Mouse (Mus musculus) C2C12 (cell line): Measurements from ENCODE around the gene Upf2. TPM values are rescaled to one million over a fixed set of nuclear protein-coding genes. Genes with fewer than 3 reads are reported as not detected.

Experiments
- H3K27me3 ChIP-seq: one replicate; pipeline ENCODE4 v1.6.1; 2011; ENCODE audit not compliant: control insufficient read depth, insufficient read depth, insufficient read length
- H3K36me3 ChIP-seq: one replicate; pipeline ENCODE4 v1.6.1; 2011; ENCODE audit not compliant: control insufficient read depth, insufficient read depth
- H3K4me3 ChIP-seq: one replicate; pipeline ENCODE4 v1.5.1; 2011; ENCODE audit warnings: mild to moderate bottlenecking, control low read depth; ENCODE audit not compliant: poor library complexity, insufficient read depth, severe bottlenecking
- H3K79me2 ChIP-seq: one replicate; pipeline ENCODE4 v1.6.1; 2011; ENCODE audit not compliant: control insufficient read depth, insufficient read depth
- H3K79me3 ChIP-seq: one replicate; pipeline ENCODE4 v1.6.1; 2011; ENCODE audit warnings: low read depth, control low read depth
- H3ac ChIP-seq: one replicate; pipeline ENCODE3; 2011; ENCODE audit warnings: low read depth; ENCODE audit not compliant: control insufficient read depth, insufficient read length
- CEBPB ChIP-seq: IDR thresholded peaks from one replicate; pipeline ENCODE4 v1.6.1; 2011; ENCODE audit warnings: low read depth, mild to moderate bottlenecking, control low read depth, moderate library complexity
- CTCF ChIP-seq: IDR thresholded peaks from one replicate; pipeline ENCODE4 v1.5.1; 2011; ENCODE audit not compliant: control insufficient read depth, insufficient read depth, insufficient read length
- FOSL1 ChIP-seq: IDR thresholded peaks from one replicate; pipeline ENCODE4 v1.8.0; 2011; ENCODE audit warnings: mild to moderate bottlenecking, low read length; ENCODE audit not compliant: poor library complexity, insufficient read depth, severe bottlenecking
- MAX ChIP-seq: IDR thresholded peaks from one replicate; pipeline ENCODE4 v1.6.1; 2011; ENCODE audit warnings: mild to moderate bottlenecking, control low read depth
- MYOD1 ChIP-seq: IDR thresholded peaks from one replicate; pipeline ENCODE4 v1.6.1; 2011; ENCODE audit warnings: low read depth; ENCODE audit not compliant: control insufficient read depth, insufficient read length
- MYOG ChIP-seq: IDR thresholded peaks from one replicate; pipeline ENCODE4 v1.6.1; 2011; ENCODE audit not compliant: control insufficient read depth, insufficient read length; ENCODE audit errors: extremely low read depth
- USF1 ChIP-seq: IDR thresholded peaks from one replicate; pipeline ENCODE4 v1.6.1; 2011; ENCODE audit warnings: low read depth, mild to moderate bottlenecking, control low read depth, moderate library complexity
- polyA plus RNA-seq: library from polyadenylated mRNA; unstranded; fragments of >200 nt; fragmentation: generic; extraction: Trizol; gene quantifications from one replicate; pipeline ENCODE4 v1.2.1, GENCODE M21; 2012; ENCODE audit warnings: missing spikeins

Upf2 gene
- polyA plus RNA-seq, 1 experiment, result 5.1 TPM

DNA sequence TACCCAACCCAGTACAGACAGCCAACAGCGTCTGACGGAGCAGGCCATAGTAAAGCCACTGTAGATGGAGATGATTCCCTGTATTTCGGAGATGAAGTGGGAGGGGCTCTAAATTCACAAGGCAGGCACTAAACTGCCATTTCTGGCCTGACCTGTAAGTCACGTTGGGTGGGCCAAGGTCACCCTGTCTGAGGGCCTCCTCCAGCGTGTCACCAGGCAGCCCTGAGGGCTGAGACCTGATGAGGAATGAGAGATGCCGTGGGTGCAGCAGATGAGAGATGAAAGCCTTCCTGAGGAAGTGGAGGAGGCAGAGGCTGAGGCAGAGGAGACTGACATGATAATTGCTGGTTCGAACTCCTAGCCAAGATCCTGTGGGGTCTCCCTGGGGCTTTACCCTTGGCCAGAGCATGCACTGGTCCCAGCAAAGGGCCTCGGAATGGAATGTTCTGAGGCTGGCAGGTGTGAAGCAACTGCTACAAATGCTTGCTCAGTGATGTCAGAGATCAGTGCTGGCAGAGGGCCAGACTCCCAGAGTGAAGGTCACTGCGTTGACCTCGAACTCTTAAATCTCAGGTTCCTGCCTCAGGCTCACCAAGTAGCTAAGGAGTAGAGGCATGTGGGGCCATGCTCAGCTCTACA lies 123.7 kb downstream of the Upf2 start:
- Histone ChIP-seq H3K79me3 (no peaks in the 10 kb centered on the region), H3K79me2 (no peaks in the 10 kb centered on the region), H3K4me3 (no peak overlapping the region), H3ac (no peak overlapping the region), H3K36me3 (no peaks in the 10 kb centered on the region), H3K27me3 (no peaks in the 10 kb centered on the region)
- TF ChIP-seq CEBPB, result peak; percentile 45
- no peak for TF ChIP-seq MYOG

DNA sequence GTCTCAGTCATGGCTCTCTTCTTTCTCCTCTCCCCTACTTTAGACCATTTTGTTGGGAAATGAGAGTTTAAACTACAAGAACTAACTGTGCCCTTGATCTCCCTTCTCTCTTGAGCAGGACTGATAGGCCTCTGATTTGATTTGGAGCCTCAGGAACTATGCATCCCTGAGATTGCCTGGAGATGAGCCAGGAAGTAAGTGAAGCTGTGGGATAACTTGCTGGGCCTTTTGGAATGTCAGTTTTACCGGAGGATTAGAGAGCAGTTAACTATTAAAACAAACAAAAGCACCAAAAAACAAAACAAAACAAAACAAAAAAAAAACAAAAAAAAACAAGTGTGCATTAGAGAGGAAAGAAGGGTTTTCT lies 124.2 kb downstream of the Upf2 start:
- H3K79me3 ChIP-seq, result no peaks in the 10 kb centered on the region
- H3K36me3 ChIP-seq, result no peaks in the 10 kb centered on the region
- H3K79me2 ChIP-seq, result no peaks in the 10 kb centered on the region
- H3K4me3 ChIP-seq, result no peak overlapping the region
- TF ChIP-seq CTCF (no peak), MYOG (no peak), FOSL1 (no peak), MAX (no peak), CEBPB (no peak), USF1 (no peak), MYOD1 (no peak)
- H3K27me3 ChIP-seq, result no peaks in the 10 kb centered on the region
- no peak overlapping the region for H3ac ChIP-seq

DNA sequence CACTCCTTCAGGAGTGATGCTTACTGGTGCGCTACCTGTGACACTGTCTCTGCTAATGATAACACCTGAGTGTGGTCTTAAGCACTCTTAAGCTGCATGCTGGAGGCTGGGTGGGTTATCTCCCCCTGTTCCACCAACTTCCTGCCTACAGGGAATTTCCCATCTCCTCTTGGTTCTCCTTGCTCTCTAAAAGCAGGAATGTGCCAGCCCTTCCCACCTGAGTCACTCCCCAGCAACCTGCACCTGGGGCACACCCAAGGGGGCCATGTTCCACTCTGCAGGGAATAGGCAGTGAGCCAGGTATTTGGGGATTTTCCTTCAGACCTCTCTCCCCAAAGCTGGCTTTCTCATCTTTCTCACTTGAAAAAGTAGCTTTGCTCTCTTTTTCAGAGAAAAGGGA lies 128.8 kb downstream of the Upf2 start:
- Histone ChIP-seq H3K79me3 (no peaks in the 10 kb centered on the region), H3K79me2 (no peaks in the 10 kb centered on the region), H3ac (no peak overlapping the region), H3K27me3 (no peaks in the 10 kb centered on the region), H3K4me3 (no peak overlapping the region), H3K36me3 (no peaks in the 10 kb centered on the region)
- TF ChIP-seq MAX (no peak), USF1 (no peak), CTCF (no peak), MYOG (no peak), CEBPB (no peak), FOSL1 (no peak), MYOD1 (no peak)

DNA sequence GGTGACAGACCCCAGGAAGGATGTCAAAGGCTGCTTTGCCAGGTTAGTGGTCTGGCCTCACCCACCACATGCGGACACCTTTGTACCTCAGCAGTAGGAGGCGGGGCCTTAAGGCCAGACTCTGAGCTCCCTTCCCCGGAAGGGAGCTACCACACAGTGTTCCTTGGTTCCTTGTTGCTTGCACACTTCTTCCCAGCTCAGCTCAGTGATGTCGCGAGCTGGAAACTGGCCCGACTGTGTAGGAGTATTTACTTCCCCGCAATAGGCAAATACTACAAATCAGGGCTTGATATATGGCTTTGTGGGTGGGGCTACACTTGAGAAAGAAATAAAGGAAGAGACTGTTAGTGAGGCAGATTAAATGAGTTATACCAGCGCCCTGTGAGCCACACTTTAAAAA lies 129.8 kb downstream of the Upf2 start:
- H3K36me3 ChIP-seq, result no peaks in the 10 kb centered on the region
- no peaks in the 10 kb centered on the region for H3K27me3 ChIP-seq
- TF ChIP-seq FOSL1 (no peak), CTCF (no peak), USF1 (no peak), MYOG (no peak), MYOD1 (no peak), CEBPB (no peak), MAX (no peak)
- no peak overlapping the region for H3ac ChIP-seq
- H3K4me3 ChIP-seq, result no peak overlapping the region
- no peaks in the 10 kb centered on the region for H3K79me3 ChIP-seq
- no peaks in the 10 kb centered on the region for H3K79me2 ChIP-seq

DNA sequence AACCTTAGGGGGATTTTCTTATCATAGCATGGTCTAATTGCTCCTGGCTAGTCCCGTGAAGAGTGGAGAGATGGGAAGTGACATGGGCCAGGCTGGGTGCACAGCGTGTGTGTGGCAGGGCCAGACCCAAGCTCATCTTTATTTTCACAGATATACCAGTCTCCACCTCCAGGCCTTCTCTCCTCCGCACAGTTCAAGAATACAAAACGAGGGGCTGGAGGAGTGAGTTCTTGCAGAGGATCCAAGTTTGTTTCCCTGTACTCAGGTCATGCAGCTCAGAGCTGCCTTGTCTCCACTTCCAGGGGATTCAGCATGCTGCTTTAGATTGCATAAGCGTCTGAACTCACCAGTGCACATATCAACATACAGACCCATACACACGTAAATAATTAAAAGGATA lies 131.3 kb downstream of the Upf2 start:
- no peaks in the 10 kb centered on the region for H3K79me3 ChIP-seq
- H3K36me3 ChIP-seq, result no peaks in the 10 kb centered on the region
- no peaks in the 10 kb centered on the region for H3K27me3 ChIP-seq
- H3K4me3 ChIP-seq, result no peak overlapping the region
- no peak overlapping the region for H3ac ChIP-seq
- H3K79me2 ChIP-seq, result no peaks in the 10 kb centered on the region
- TF ChIP-seq FOSL1 (no peak), USF1 (no peak), MAX (no peak), MYOG (no peak), CTCF (no peak), MYOD1 (no peak), CEBPB (no peak)

DNA sequence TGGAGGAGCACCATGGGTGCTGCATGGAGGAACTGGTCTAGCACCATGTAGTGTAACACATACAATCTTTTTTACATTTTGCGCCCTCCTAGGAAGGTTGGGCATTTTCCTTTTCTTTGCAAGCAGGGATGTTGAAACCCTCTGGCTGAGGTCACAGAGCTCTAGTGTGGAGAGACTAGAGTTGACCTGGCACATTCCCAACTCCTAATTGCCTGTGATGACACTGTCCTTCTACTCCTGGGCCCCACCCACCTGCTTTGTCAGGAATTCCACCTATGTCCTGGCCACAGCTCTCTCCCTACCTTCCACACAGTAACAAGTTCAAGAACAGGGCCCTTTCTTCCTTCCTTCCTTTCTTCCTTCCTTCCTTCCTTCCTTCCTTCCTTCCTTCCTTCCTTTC lies 132.4 kb downstream of the Upf2 start:
- no peak overlapping the region for H3K4me3 ChIP-seq
- H3ac ChIP-seq, result no peak overlapping the region
- H3K79me3 ChIP-seq, result no peaks in the 10 kb centered on the region
- H3K79me2 ChIP-seq, result no peaks in the 10 kb centered on the region
- TF ChIP-seq MYOD1 (no peak), FOSL1 (no peak), USF1 (no peak), MYOG (no peak), CEBPB (no peak), MAX (no peak), CTCF (no peak)
- no peaks in the 10 kb centered on the region for H3K27me3 ChIP-seq
- H3K36me3 ChIP-seq, result no peaks in the 10 kb centered on the region
